Mouse (Mus musculus) right cerebral cortex, adult 2 months (tissue): ENCODE measurements around the gene Tfap2e.

Source experiments
- DNase-seq, 2 experiments: peaks; one replicate each; pipeline ENCODE4 v3.0.0; 2021 to 2022; ENCODE audit warnings: low spot score in 2 of 2

Tfap2e gene

GRCm38 (mm10) chr4:126752024-126752607 is 16.1 kb upstream of the Tfap2e start:
- DNase-seq = peak in 1 of 2 experiments; percentile 46

DNA sequence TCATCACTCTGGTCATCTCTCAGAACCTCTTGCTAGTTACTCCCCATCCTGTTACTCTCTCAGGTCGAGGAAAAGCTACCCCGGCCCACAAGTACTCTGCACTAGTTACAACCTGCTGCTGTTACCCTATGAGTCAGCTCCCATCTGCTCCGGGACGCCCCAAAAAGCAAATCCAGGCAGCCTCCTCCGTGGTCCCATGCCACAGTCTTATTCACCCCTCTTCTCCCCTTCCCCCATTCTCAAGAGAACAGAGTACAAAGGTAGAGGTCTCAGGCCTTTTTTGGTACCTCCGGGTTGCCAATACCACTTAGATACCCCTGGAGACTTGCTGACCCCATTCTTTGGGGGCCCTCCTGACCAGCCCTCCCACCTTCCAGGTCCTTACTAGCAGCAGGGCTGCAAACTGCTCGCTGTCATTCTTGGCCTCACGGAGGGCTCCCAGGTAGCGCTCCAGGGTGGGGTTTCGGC is 15.6 kb upstream of the Tfap2e start:
- peak; percentile 51 to 59 for DNase-seq

DNA sequence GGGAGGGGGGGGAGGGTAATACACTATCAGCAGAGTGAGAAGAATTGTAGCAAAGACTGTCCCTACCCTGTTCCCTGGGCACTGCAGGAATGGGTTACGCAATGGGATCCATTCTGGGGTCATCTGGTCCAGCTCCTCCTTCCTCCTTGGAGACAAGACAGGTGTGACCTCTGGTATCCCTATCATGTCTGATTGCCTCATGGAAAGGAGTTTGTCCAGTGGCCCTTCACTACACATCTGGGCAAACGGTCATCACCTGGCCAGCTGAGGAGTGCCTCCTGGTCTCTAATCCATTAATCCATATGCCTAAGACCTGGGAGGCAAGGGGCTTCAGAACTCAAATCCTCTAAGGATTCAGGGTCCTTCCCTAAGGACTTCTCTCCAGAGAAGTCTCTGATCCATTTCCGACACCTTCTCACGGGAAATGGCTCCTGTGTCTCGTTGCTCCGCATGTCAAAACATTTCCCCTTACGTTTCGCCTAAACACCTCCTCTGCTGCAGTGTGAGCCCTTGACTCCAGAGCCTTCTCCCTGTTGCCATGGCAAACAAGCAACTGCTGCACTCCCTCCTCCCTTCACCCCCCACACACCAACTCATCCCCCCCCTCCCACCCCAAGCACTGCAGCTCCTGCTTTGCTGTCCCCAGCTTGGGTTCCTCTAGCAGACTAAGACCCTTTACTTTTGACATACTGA is 15.0 kb upstream of the Tfap2e start:
- no peak for DNase-seq

GRCm38 (mm10) chr4:126750046-126750683 is 14.1 kb upstream of the Tfap2e start:
- peak; percentile 57 to 78 for DNase-seq

GRCm38 (mm10) chr4:126749553-126749952 is 13.5 kb upstream of the Tfap2e start:
- peak in 1 of 2 experiments; percentile 61 for DNase-seq

GRCm38 (mm10) chr4:126748381-126748780 is 12.3 kb upstream of the Tfap2e start:
- DNase-seq = no peak

- DNase-seq = no peak
These were observed 10.3 kb upstream of the Tfap2e start for GRCm38 (mm10) chr4:126746194-126746840.

DNA sequence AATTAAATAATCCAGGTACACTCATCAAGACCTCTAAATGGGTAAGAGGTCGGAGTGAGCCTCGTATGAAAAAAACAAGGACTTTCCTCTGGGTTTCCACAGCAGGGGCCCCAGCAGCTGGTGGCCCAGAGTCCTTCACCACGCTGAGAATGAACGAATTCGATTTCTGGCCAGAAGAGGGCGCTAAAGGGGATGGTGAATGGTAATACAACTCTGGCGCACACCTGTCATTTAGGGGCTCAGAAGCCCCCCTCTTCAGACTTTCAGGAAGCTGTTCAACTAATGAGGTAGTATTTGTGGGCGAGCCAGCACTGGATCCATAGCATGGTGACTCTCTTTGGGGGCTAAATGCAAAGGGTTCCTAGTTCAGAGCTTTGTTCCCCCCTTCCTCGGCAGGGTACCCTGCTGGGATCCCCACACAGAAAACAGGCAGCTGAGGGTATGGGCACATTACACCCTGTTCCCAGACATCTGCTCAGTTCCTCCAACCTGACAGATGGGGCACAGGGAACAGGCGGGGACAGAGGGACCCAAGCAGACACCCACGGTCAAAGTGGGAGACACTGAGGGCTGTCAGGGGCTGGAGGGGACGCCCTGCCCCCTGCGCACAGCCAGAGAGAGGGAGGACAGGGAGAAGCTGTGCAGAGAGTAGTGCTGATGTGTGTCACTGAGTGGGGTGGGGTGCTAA is 9.6 kb upstream of the Tfap2e start:
- peak; percentile 68 to 73 for DNase-seq

DNA sequence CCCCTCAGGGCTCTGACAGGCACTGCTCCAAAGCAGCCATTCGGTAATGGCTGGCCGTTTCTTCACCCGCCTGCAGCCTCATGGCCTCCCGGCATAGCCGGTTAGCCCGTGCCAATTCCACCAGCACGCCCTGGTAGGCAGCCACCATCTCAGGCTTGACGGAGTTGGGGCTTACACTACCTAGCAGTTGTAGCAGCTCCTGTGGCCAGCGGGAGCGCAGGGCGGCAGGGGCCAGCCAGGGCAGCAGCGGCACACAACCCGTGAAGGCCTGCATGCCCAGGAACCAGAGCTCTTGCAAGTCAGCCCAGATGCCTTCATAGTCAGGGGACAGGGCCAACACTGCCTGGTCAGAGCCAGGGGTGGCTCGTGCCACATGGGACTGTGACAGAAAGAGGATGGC is 8.8 kb upstream of the Tfap2e start:
- DNase-seq = no peak

- no peak for DNase-seq
These were observed 7.7 kb upstream of the Tfap2e start for GRCm38 (mm10) chr4:126743713-126744112.

DNA sequence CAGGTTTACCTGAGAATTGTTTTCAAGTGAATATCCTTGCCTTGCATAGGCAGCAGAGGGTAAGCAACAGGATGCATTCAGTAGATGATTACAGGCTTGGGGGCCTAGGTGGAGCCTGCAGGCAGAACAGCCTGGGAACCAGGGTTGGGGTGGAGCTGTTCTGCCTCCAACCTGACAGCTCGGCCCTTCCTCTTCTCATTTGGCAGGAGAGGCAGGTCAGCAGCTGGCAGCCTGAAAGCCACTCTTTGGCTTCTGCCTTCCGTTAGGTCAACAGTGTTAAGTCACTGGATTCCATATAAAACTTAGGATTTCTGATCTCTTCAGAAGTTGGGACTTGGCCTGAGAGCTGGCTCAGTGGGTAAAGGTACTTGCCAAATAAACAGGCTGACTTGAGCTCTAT is 6.9 kb upstream of the Tfap2e start:
- DNase-seq = no peak

DNA sequence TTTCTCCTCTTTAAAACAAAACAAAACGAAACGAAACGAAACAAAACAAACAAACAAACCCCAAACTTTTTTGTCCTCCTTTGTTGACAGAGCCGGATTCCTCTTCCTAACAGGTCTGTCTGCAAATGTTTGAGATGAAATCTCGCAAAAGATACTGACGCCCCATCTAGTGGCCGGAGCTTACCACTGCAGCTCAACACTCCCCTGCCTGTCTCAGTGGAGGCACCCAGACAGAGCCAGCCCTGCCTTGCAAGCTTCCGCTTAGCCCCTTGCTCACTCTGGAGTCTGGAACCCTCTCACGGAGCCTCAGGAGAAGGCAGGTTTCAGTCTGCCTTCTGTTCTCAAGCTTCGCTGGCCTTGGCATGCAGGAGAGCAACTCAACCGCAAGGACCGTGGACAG is 5.4 kb upstream of the Tfap2e start:
- peak; percentile 90 to 93 for DNase-seq

GRCm38 (mm10) chr4:126739966-126740676 is 4.1 kb upstream of the Tfap2e start:
- no peak for DNase-seq

- DNase-seq = no peak
These were observed 549 bp downstream of the Tfap2e start for GRCm38 (mm10) chr4:126735382-126736000.

- DNase-seq = no peak
These were observed 1.2 kb downstream of the Tfap2e start for GRCm38 (mm10) chr4:126734700-126735381.

- no peak for DNase-seq
These were observed 1.9 kb downstream of the Tfap2e start for GRCm38 (mm10) chr4:126734001-126734603.

DNA sequence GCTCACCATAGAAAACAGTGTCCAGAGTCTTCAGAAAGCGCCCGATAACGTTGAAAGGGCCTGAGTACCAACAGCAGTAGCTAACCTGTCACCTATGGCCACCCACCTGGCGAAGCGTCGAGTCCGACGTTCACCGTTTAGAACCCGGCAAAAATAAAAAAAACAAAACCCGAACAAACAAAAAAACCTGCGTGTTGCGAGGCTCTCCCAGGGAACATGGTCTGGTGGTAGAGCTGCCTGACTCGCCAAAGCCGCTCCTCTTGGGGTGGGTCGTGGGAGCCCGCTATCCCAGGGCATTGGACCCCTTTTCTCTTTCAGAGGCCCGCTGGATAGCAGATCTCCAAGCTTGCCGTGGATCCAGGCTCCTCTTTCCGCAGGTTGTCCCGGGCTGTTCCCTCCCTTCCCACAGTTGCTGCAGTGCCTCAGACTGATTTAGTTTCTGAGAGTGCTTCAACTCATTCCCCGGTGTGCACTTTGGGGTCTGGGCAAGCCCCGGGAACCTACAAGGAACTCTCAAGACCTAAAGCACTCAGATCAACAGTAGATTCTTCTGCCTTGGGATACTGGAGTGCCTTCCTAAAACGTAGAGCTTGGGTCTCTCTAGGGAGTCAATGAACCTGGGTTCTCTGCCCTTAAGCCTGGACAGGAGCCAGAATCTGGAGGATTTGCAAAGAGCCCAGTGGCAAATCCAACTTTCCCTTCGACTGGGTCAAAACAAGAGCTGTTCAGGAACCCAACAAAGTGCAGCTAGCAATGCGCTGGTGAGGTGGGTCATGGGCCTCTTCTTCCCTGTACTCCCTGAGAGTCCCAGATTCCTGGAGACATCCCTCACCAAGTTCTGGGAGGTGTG is 3.3 kb downstream of the Tfap2e start:
- DNase-seq = no peak

GRCm38 (mm10) chr4:126732111-126732510 is 3.9 kb downstream of the Tfap2e start:
- no peak for DNase-seq

GRCm38 (mm10) chr4:126707439-126707826 is 28.6 kb downstream of the Tfap2e start:
- DNase-seq = no peak
